Mouse (Mus musculus): ENCODE data around the gene Pgf. TPM values are rescaled to one million over a fixed set of nuclear protein-coding genes. Genes with fewer than 3 reads are reported as not detected.
A peak's percentile ranks its signal among the peaks of the same experiment; 100 is the strongest.
"Not testable (repeated sequence)": the region's sequence is repeated elsewhere in the genome, so short reads cannot be mapped to it uniquely, and the experiment has no call there.

Gene Pgf
- total and polyA plus RNA-seq, 2 experiments from 2014 or later, result 5.3 to 8.9 TPM

DNA sequence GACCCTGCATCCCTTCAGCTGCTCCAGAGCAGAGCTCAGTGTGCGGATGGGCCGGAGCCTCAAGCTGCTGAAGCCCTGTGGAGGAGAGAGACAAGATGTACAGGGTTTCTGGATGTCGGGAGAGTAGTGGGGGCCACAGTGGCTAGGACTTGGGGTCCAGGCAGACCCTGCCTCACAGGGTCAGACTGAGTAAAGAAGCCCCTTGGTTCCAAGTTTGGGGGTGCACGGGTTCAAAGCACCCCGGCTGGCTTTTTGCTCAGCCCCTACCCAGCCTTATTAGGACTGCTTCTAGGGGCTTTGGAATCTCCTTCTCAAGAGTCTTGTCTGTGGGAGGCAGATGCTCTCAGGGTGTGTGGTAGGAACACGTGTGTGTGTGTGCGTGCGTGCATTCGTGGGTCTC, 30.7 kb downstream of the Pgf start:
- WGBS, result 84% methylated on average over 9 of the region's 9 CpGs
- no peak overlapping the region for H3K4me2 ChIP-seq (ENCODE audit: low read depth)
- H3K4me3 ChIP-seq (ENCODE audit: low read depth, low read length), result no peak overlapping the region
- no peak overlapping the region for H3K9ac ChIP-seq
- peaks cover 7% of the 10 kb centered on the region; the same call in 1 of the 2 replicates for H3K4me1 ChIP-seq (ENCODE audit: insufficient read depth)
- H3K27me3 ChIP-seq (ENCODE audit: insufficient read depth, low read length), result no peaks in the 10 kb centered on the region
- no peak for TF ChIP-seq CTCF (IDR thresholded peaks at IDR 0.05; ENCODE audit: low read depth)
- DNase-seq (no peak), ATAC-seq (no peak)
- no peak overlapping the region for H3K27ac ChIP-seq (ENCODE audit: low read depth, low read length)
- H3K9me3 ChIP-seq (ENCODE audit: low read length), result no peaks in the 10 kb centered on the region
- peaks cover 23% of the 10 kb centered on the region for H3K36me3 ChIP-seq (ENCODE audit: insufficient read depth)

DNA sequence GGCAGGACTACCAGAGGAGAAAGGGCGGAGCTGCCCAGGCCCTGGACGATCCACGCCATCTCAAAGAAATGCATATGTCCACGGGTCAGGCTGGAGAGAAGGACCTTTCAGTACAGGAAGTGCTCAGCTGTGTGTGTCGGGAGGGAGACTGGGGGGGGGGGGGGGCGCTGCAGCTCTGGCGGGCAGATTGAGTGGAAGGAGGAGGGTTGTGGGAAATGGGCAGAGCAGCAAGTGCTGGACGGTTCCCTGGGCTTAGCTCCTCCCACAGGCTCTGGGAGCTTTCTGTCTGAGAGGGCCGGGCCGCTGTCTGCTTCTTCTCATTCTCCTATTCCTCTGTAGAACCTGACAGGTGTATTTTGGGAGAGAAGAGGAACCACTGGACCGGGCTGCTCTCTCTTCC, 31.2 kb downstream of the Pgf start:
- Histone ChIP-seq H3K27me3 (ENCODE audit: insufficient read depth, low read length) (no peaks in the 10 kb centered on the region), H3K4me1 (ENCODE audit: insufficient read depth) (peaks cover 7% of the 10 kb centered on the region; the same call in 1 of the 2 replicates), H3K4me3 (ENCODE audit: low read depth, low read length) (no peak overlapping the region), H3K27ac (ENCODE audit: low read depth, low read length) (no peak overlapping the region), H3K9me3 (ENCODE audit: low read length) (no peaks in the 10 kb centered on the region), H3K9ac (no peak overlapping the region), H3K4me2 (ENCODE audit: low read depth) (no peak overlapping the region), H3K36me3 (ENCODE audit: insufficient read depth) (peaks cover 24% of the 10 kb centered on the region)
- DNase-seq (no peak), ATAC-seq (no peak)
- TF ChIP-seq CTCF (IDR thresholded peaks at IDR 0.05; ENCODE audit: low read depth), result no peak
- 31% methylated on average over 10 of the region's 11 CpGs for WGBS

DNA sequence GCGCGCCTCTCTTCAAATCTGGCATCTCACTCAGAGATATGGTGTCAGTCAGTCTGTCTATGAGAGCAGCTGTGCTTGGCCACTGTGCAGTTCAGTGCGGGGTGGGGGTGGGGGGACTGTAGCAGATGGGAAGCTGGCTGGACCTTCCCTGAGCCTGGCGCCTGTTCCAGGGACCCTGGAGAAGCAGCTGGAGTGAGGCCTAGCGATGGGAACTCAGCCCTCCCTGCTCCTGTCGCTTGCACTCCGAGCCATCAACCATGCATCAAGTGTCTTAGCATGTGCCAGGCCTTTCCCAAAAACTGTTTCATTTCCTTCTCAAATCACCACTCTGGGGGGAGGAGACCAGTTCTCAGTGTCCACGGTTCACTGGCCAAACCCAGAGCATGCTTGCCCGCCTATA, 32.0 kb downstream of the Pgf start:
- no peak overlapping the region for H3K27ac ChIP-seq (ENCODE audit: low read depth, low read length)
- no peak overlapping the region for H3K4me2 ChIP-seq (ENCODE audit: low read depth)
- WGBS, result 51% methylated on average over 9 of the region's 9 CpGs
- no peaks in the 10 kb centered on the region for H3K27me3 ChIP-seq (ENCODE audit: insufficient read depth, low read length)
- H3K36me3 ChIP-seq (ENCODE audit: insufficient read depth), result peaks cover 29% of the 10 kb centered on the region
- no peak for TF ChIP-seq CTCF (IDR thresholded peaks at IDR 0.05; ENCODE audit: low read depth)
- no peak overlapping the region for H3K9ac ChIP-seq
- peaks cover 6% of the 10 kb centered on the region; the same call in 1 of the 2 replicates for H3K4me1 ChIP-seq (ENCODE audit: insufficient read depth)
- ATAC-seq (0 out of 2 replicates have a peak, but pooled peaks have one; percentile 21), DNase-seq (no peak)
- H3K4me3 ChIP-seq (ENCODE audit: low read depth, low read length), result no peak overlapping the region
- no peaks in the 10 kb centered on the region for H3K9me3 ChIP-seq (ENCODE audit: low read length)

GRCm38 (mm10) chr12:85144821-85145220, 32.8 kb downstream of the Pgf start:
- no peak for TF ChIP-seq CTCF (IDR thresholded peaks at IDR 0.05; ENCODE audit: low read depth)
- no peak overlapping the region for H3K9ac ChIP-seq
- H3K27ac ChIP-seq (ENCODE audit: low read depth, low read length), result no peak overlapping the region
- WGBS, result 91% methylated on average over 4 of the region's 4 CpGs
- DNase-seq (no peak), ATAC-seq (no peak)
- no peaks in the 10 kb centered on the region for H3K9me3 ChIP-seq (ENCODE audit: low read length)
- H3K27me3 ChIP-seq (ENCODE audit: insufficient read depth, low read length), result no peaks in the 10 kb centered on the region
- no peak overlapping the region for H3K4me2 ChIP-seq (ENCODE audit: low read depth)
- no peak overlapping the region for H3K4me3 ChIP-seq (ENCODE audit: low read depth, low read length)
- H3K4me1 ChIP-seq (ENCODE audit: insufficient read depth), result no peaks in the 10 kb centered on the region
- H3K36me3 ChIP-seq (ENCODE audit: insufficient read depth), result peaks cover 37% of the 10 kb centered on the region

DNA sequence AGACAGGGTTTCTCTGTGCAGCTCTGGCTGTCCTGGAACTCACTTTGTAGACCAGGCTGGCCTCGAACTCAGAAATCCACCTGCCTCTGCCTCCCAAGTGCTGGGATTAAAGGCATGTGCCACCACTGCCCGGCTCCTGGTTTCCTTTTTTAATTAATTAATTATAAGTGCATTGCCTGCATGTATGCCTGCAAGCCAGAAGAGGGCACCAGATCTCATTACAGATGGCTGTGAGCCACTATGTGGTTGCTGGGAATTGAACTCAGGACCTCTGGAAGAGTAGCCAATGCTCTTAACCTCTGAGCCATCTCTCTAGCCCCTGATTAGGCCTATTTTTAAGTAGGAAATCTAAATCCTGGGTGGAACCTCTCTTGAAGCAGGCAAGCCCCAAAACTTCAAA, 33.3 kb downstream of the Pgf start:
- H3K9ac ChIP-seq; DNase-seq; H3K9me3 ChIP-seq (ENCODE audit: low read length); H3K27ac ChIP-seq (ENCODE audit: low read depth, low read length); H3K4me3 ChIP-seq (ENCODE audit: low read depth, low read length); H3K27me3 ChIP-seq (ENCODE audit: insufficient read depth, low read length); H3K4me1 ChIP-seq (ENCODE audit: insufficient read depth); ATAC-seq; H3K4me2 ChIP-seq (ENCODE audit: low read depth): not testable (repeated sequence)
- WGBS, result 60% methylated on average over 2 of the region's 2 CpGs
- peaks cover 42% of the 10 kb centered on the region for H3K36me3 ChIP-seq (ENCODE audit: insufficient read depth)
- peak; percentile 44 for TF ChIP-seq CTCF (IDR thresholded peaks at IDR 0.05; ENCODE audit: low read depth)

GRCm38 (mm10) chr12:85142803-85143202, 34.8 kb downstream of the Pgf start:
- H3K27me3 ChIP-seq (ENCODE audit: insufficient read depth, low read length), result no peaks in the 10 kb centered on the region
- no peak overlapping the region for H3K27ac ChIP-seq (ENCODE audit: low read depth, low read length)
- no peaks in the 10 kb centered on the region for H3K4me1 ChIP-seq (ENCODE audit: insufficient read depth)
- DNase-seq, result peak; percentile 87
- H3K4me3 ChIP-seq (ENCODE audit: low read depth, low read length), result no peak overlapping the region
- H3K9me3 ChIP-seq (ENCODE audit: low read length), result no peaks in the 10 kb centered on the region
- peaks cover 56% of the 10 kb centered on the region for H3K36me3 ChIP-seq (ENCODE audit: insufficient read depth)
- H3K9ac ChIP-seq, result no peak overlapping the region
- no peak overlapping the region for H3K4me2 ChIP-seq (ENCODE audit: low read depth)
- peak; percentile 79 for ATAC-seq
- 12% methylated on average over 4 of the region's 4 CpGs for WGBS
- TF ChIP-seq CTCF (IDR thresholded peaks at IDR 0.05; ENCODE audit: low read depth), result peak; percentile 97

DNA sequence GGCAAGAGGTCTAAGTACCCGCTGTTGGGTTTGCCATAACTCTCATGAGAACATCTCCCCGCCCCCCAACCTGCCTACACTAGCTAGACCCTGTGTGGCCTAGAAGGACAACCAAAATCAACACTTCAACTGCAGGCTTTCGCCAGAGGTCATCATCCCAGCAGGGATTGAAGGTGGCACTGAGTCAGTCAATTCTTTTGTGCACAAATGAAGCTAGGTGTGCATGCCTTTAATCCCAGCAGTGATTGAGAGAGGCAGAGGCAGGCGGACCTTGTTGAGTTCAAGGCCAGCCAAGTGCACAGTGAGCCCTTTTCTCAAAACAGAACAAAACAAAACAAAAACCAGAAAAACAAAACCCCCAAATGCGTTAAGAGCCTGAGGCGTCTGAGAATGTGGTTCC, 36.5 kb downstream of the Pgf start:
- H3K27me3 ChIP-seq (ENCODE audit: insufficient read depth, low read length), result no peaks in the 10 kb centered on the region
- peaks cover 60% of the 10 kb centered on the region for H3K36me3 ChIP-seq (ENCODE audit: insufficient read depth)
- no peak overlapping the region for H3K4me3 ChIP-seq (ENCODE audit: low read depth, low read length)
- no peaks in the 10 kb centered on the region for H3K4me1 ChIP-seq (ENCODE audit: insufficient read depth)
- H3K9me3 ChIP-seq (ENCODE audit: low read length), result no peaks in the 10 kb centered on the region
- no peak overlapping the region for H3K27ac ChIP-seq (ENCODE audit: low read depth, low read length)
- DNase-seq (no peak), ATAC-seq (no peak)
- TF ChIP-seq CTCF (IDR thresholded peaks at IDR 0.05; ENCODE audit: low read depth), result no peak
- WGBS, result 78% methylated on average over 6 of the region's 6 CpGs
- no peak overlapping the region for H3K4me2 ChIP-seq (ENCODE audit: low read depth)
- no peak overlapping the region for H3K9ac ChIP-seq

Measured in forebrain, postnatal 0 days (tissue).